Mouse (Mus musculus): ENCODE data around the gene Mapk1. TPM values are rescaled to one million over a fixed set of nuclear protein-coding genes. Genes with fewer than 3 reads are reported as not detected.
A peak's percentile ranks its signal among the peaks of the same experiment; 100 is the strongest.

Mapk1 gene
- polyA plus RNA-seq, 1 experiment: 66.7 TPM

DNA sequence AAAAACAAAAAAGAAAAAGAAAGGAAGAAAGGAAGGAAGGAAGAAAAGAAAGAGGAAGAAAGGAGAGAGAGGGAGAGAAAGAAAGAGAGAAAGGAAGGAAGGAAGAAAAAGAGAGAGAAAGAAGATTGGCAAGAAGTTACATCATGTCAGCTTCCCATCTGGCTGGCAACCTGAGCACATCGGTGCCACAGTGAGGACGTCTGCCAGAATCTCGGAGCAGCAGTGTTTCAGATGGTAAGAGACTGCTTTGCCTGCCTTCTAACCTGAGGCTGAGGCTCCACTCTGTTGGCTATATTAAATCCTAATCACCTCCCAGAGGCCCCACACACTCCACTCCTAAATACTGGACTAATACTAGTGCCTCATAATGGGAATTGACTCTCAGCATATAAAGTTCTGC is 70.7 kb downstream of the Mapk1 start:
- no peak overlapping the region for H3ac ChIP-seq (ENCODE audit: control insufficient read depth, insufficient read length)
- H3K4me2 ChIP-seq (ENCODE audit: low read depth): no peak overlapping the region

DNA sequence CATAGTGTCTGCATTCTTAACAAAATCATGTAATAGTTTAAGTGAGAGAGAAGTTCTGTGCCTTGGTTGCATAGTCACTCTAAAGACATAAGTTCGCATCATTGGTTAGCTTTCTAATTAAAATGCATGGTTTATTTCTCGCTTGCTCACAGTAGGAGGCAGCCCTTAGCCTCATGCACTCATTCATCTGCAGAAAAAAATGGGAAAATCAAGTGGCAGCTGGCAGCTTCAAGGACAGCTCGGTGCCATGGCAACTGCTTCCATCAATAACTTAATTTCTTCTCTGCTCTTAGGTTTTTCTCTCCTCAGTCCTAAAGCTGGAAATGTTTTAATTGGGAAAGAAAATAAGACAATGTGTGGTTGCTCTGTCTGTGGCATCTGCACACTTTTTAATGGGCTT is 72.4 kb downstream of the Mapk1 start:
- no peaks in the 10 kb centered on the region for H3K27me3 ChIP-seq (ENCODE audit: control insufficient read depth, insufficient read depth, insufficient read length)
- H3K4me3 ChIP-seq: no peak overlapping the region
- no peak overlapping the region for H3K4me2 ChIP-seq (ENCODE audit: low read depth)
- H3ac ChIP-seq (ENCODE audit: control insufficient read depth, insufficient read length): no peak overlapping the region
- TF ChIP-seq CEBPB (IDR thresholded peaks at IDR 0.05; ENCODE audit: insufficient read depth, poor library complexity, severe bottlenecking) (no peak), MYOD1 (IDR thresholded peaks at IDR 0.05; ENCODE audit: control insufficient read depth in 1 of 3, insufficient read length in 2 of 3, low read depth in 2 of 3) (no peak), MYOG (IDR thresholded peaks at IDR 0.05; ENCODE audit: control insufficient read depth in 1 of 3, insufficient read depth in 1 of 3, insufficient read length in 2 of 3, low read depth in 2 of 3) (no peak)
- no peaks in the 10 kb centered on the region for H3K36me3 ChIP-seq (ENCODE audit: control insufficient read depth, insufficient read depth)
- H3K79me2 ChIP-seq (ENCODE audit: control insufficient read depth, insufficient read depth): no peaks in the 10 kb centered on the region

More for the DNA sequence above, 70.7 kb downstream of the Mapk1 start:
- Histone ChIP-seq H3K36me3 (ENCODE audit: control insufficient read depth, insufficient read depth) (peaks cover 2% of the 10 kb centered on the region), H3K27me3 (ENCODE audit: control insufficient read depth, insufficient read depth, insufficient read length) (no peaks in the 10 kb centered on the region), H3K79me2 (ENCODE audit: control insufficient read depth, insufficient read depth) (no peaks in the 10 kb centered on the region), H3K4me3 (no peak overlapping the region)
- 0 out of 2 replicates have a peak, but pooled peaks have one; percentile 27 for TF ChIP-seq CEBPB (IDR thresholded peaks at IDR 0.05; ENCODE audit: insufficient read depth, poor library complexity, severe bottlenecking)
- TF ChIP-seq TCF12 (IDR thresholded peaks at IDR 0.05; ENCODE audit: insufficient read depth, poor library complexity, severe bottlenecking): no peak
- TF ChIP-seq TCF3 (IDR thresholded peaks at IDR 0.05; ENCODE audit: insufficient read length, low read depth): no peak
- no peak for TF ChIP-seq MAX (IDR thresholded peaks at IDR 0.05; ENCODE audit: low read depth)
- TF ChIP-seq E2F4 (IDR thresholded peaks at IDR 0.05; ENCODE audit: insufficient read depth): no peak

DNA sequence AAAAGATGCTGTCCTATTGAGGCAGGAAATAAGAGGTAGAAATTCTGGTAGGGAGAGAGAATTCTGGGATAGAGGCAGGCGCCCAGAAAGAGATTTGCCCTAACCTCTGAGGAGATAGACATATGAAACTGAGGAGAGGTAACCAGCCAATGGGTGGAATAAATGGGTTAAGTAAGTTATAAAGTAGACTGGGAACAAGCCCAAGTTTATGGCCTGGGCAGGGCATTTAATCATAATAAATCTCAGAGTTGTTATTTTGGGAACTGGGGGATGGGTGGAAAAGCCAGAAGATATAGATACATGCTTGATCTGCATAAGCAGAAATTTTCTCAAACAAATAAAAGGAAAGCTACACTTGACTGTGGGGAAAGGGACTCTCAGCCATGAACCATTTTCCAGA is 79.2 kb downstream of the Mapk1 start:
- peaks cover 4% of the 10 kb centered on the region for H3K27me3 ChIP-seq (ENCODE audit: control insufficient read depth, insufficient read depth, insufficient read length)
- H3ac ChIP-seq (ENCODE audit: control insufficient read depth, insufficient read length): no peak overlapping the region
- H3K79me2 ChIP-seq (ENCODE audit: control insufficient read depth, insufficient read depth): no peaks in the 10 kb centered on the region
- no peak overlapping the region for H3K4me3 ChIP-seq
- TF ChIP-seq MYOG (IDR thresholded peaks at IDR 0.05; ENCODE audit: control insufficient read depth in 1 of 3, insufficient read depth in 1 of 3, insufficient read length in 2 of 3, low read depth in 2 of 3) (no peak), CEBPB (IDR thresholded peaks at IDR 0.05; ENCODE audit: insufficient read depth, poor library complexity, severe bottlenecking) (no peak), MYOD1 (IDR thresholded peaks at IDR 0.05; ENCODE audit: control insufficient read depth in 1 of 3, insufficient read length in 2 of 3, low read depth in 2 of 3) (no peak), USF1 (IDR thresholded peaks at IDR 0.05; ENCODE audit: low read depth) (no peak), POLR2AphosphoS2 (IDR thresholded peaks at IDR 0.05; ENCODE audit: insufficient read length, low read depth) (no peak), MAX (IDR thresholded peaks at IDR 0.05; ENCODE audit: low read depth) (no peak), E2F4 (IDR thresholded peaks at IDR 0.05; ENCODE audit: insufficient read depth) (no peak), TCF3 (IDR thresholded peaks at IDR 0.05; ENCODE audit: insufficient read length, low read depth) (no peak), TCF12 (IDR thresholded peaks at IDR 0.05; ENCODE audit: insufficient read depth, poor library complexity, severe bottlenecking) (no peak), POLR2A (IDR thresholded peaks at IDR 0.05; ENCODE audit: insufficient read length, low read depth) (no peak), SRF (IDR thresholded peaks at IDR 0.05; ENCODE audit: control insufficient read depth, insufficient read length, low read depth) (no peak), REST (IDR thresholded peaks at IDR 0.05; ENCODE audit: insufficient read depth, insufficient read length) (no peak)
- no peaks in the 10 kb centered on the region for H3K36me3 ChIP-seq (ENCODE audit: control insufficient read depth, insufficient read depth)
- H3K4me2 ChIP-seq (ENCODE audit: low read depth): no peak overlapping the region

DNA sequence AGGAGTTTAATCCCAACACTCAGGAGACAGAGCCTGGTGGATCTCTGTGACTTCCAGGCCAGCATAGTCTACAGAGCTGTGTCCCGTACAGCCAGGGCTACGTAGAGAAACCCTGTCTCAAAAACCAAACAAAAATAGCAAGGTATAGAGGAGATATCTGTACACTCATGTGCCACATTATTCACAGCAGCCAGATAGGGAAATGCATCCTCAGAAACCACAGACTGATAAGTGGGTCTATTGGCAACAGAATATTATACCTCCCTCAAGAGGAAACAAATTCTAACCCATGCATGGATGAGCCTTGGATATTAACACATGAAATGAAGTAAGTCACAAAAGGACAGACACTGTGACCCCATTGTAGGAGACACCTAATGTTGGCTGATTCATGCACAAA is 84.4 kb downstream of the Mapk1 start:
- no peak overlapping the region for H3K4me2 ChIP-seq (ENCODE audit: low read depth)

DNA sequence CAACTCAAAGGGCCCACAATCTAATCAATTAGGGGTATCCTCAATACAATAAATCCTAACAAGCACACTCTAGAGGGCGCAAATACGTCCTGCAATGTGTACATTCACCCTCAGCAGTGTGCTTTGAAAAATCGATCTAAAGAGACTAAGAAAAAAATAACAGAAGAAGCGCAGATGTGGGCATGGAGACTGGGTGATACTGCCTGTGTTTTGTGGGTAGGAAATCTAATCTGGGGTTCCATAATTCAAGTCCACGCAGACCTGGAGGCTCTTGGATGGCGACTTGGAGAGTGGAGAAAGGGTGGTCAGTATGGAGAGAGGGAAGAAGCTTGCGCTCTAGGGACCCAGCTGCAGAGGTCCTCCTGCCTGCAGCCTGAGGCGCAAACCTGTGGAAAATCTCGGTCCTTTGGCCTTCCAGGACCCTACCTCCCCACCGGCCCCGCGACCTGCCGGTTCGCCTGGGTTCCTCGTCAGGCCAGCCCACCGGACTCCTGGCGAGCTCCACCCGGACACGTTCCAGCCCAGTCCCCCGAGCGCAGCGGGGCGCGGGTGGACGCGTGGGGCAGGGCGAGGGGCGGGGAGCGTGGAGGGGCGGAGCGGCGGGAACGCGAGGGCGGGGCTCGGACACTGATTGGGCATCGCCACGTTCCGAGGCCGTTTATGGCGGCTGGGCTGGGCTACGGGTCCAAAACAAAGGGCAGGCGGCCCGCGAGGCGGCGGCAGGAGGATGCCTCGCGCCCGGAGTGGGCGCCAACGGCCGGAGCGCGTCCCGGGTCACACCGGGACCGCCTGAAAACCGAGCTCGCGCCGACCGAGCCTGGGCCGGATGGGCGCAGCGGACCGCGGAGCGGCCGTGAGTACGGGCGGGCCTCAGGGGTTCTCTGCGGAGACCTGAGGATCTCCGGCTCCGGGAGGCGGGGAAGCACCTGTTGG is 86.6 kb downstream of the Mapk1 start, which contains the start of gene Ypel1:
Gene Ypel1 (plus strand): TSS at position 186 of the 933 bp plus-strand sequence.
- Histone ChIP-seq H3ac (ENCODE audit: control insufficient read depth, insufficient read length) (peak within 1 kb of the TSS; percentile 26), H3K4me3 (peak within 1 kb of the TSS; percentile 19), H3K36me3 (ENCODE audit: control insufficient read depth, insufficient read depth) (no peaks in the 10 kb centered on the region), H3K4me2 (ENCODE audit: low read depth) (peak within 1 kb of the TSS; percentile 95), H3K27me3 (ENCODE audit: control insufficient read depth, insufficient read depth, insufficient read length) (peaks cover 5% of the 10 kb centered on the region), H3K79me2 (ENCODE audit: control insufficient read depth, insufficient read depth) (no peaks in the 10 kb centered on the region)
- TF ChIP-seq MYOD1 (IDR thresholded peaks at IDR 0.05; ENCODE audit: control insufficient read depth in 1 of 3, insufficient read length in 2 of 3, low read depth in 2 of 3) (peak in 1 of 3 experiments; percentile 5), MAX (IDR thresholded peaks at IDR 0.05; ENCODE audit: low read depth) (no peak), E2F4 (IDR thresholded peaks at IDR 0.05; ENCODE audit: insufficient read depth) (no peak), SRF (IDR thresholded peaks at IDR 0.05; ENCODE audit: control insufficient read depth, insufficient read length, low read depth) (peak; percentile 73), TCF3 (IDR thresholded peaks at IDR 0.05; ENCODE audit: insufficient read length, low read depth) (no peak), POLR2AphosphoS2 (IDR thresholded peaks at IDR 0.05; ENCODE audit: insufficient read length, low read depth) (peak; percentile 69), USF1 (IDR thresholded peaks at IDR 0.05; ENCODE audit: low read depth) (no peak), POLR2A (IDR thresholded peaks at IDR 0.05; ENCODE audit: insufficient read length, low read depth) (peak; percentile 73)

More for the DNA sequence above, 84.4 kb downstream of the Mapk1 start:
- Histone ChIP-seq H3K27me3 (ENCODE audit: control insufficient read depth, insufficient read depth, insufficient read length) (peaks cover 5% of the 10 kb centered on the region), H3ac (ENCODE audit: control insufficient read depth, insufficient read length) (no peak overlapping the region), H3K36me3 (ENCODE audit: control insufficient read depth, insufficient read depth) (no peaks in the 10 kb centered on the region), H3K79me2 (ENCODE audit: control insufficient read depth, insufficient read depth) (no peaks in the 10 kb centered on the region), H3K4me3 (no peak overlapping the region)
- TF ChIP-seq TCF3 (IDR thresholded peaks at IDR 0.05; ENCODE audit: insufficient read length, low read depth) (no peak), CEBPB (IDR thresholded peaks at IDR 0.05; ENCODE audit: insufficient read depth, poor library complexity, severe bottlenecking) (no peak), MAX (IDR thresholded peaks at IDR 0.05; ENCODE audit: low read depth) (no peak), MYOG (IDR thresholded peaks at IDR 0.05; ENCODE audit: control insufficient read depth in 1 of 3, insufficient read depth in 1 of 3, insufficient read length in 2 of 3, low read depth in 2 of 3) (no peak)

Measured in myocyte (in vitro differentiated cells).